Mouse (Mus musculus) bone marrow, adult 2 months (tissue): ENCODE results near the gene Lrriq4.

Source experiments
- CTCF ChIP-seq: fragments of 200-500 bp; IDR thresholded peaks from 2 replicates; pipeline ENCODE4 v1.5.1; 2011; ENCODE audit warnings: low read length, control low read depth; ENCODE audit not compliant: control insufficient read depth, insufficient read depth
- POLR2A ChIP-seq: fragments of 200-500 bp; IDR thresholded peaks from 2 replicates; pipeline ENCODE4 v1.6.1; 2011; ENCODE audit warnings: low read depth, mild to moderate bottlenecking, control low read depth, low read length, borderline replicate concordance; ENCODE audit not compliant: control insufficient read depth

- TF ChIP-seq CTCF = no peak
- no peak for TF ChIP-seq POLR2A
Measured at GRCm38 (mm10) chr3:30687216-30687615, 42.9 kb downstream of the Lrriq4 start.
